Mouse (Mus musculus) kidney, postnatal 0 days (tissue): ENCODE data around the gene Sec16a. TPM values are rescaled to one million over a fixed set of nuclear protein-coding genes. Genes with fewer than 3 reads are reported as not detected.

ENCODE experiments used
- ATAC-seq: fragments of 200-750 bp; cut with Nextera tagmentation; replicated peaks from 2 replicates; pipeline ENCODE4 v1.8.0; 2017; ENCODE audit warnings: low read depth, moderate number of reproducible peaks, moderate TSS enrichment, moderate library complexity; ENCODE audit not compliant: low FRiP score
- DNase-seq: peaks from one replicate; pipeline ENCODE4 v3.0.0-alpha.2; 2016; ENCODE audit warnings: low spot score
- H3K27ac ChIP-seq: fragments of 300-500 bp; sonication (generic); 2 replicates; pipeline ENCODE4 v1.5.1; 2014; ENCODE audit warnings: mild to moderate bottlenecking
- H3K27me3 ChIP-seq: fragments of 300-500 bp; sonication (generic); 2 replicates; pipeline ENCODE4 v1.6.1; 2014; ENCODE audit warnings: low read length, mixed read lengths; ENCODE audit not compliant: insufficient read depth
- H3K36me3 ChIP-seq: fragments of 300-500 bp; sonication (generic); 2 replicates; pipeline ENCODE4 v1.6.1; 2014; ENCODE audit warnings: low read length, mixed read lengths; ENCODE audit not compliant: insufficient read depth
- H3K4me1 ChIP-seq: fragments of 300-500 bp; sonication (generic); replicated peaks from 2 replicates; pipeline ENCODE4 v1.6.1; 2014; ENCODE audit warnings: antibody characterized with exemption, low read length, mixed read lengths; ENCODE audit not compliant: insufficient read depth
- H3K4me2 ChIP-seq: fragments of 300-500 bp; sonication (generic); 2 replicates; pipeline ENCODE4 v1.6.1; 2014; ENCODE audit warnings: mild to moderate bottlenecking, low read length, moderate library complexity, mixed read lengths
- H3K4me3 ChIP-seq: fragments of 300-500 bp; sonication (generic); replicated peaks from 2 replicates; pipeline ENCODE4 v1.5.1; 2014; ENCODE audit warnings: low read depth, low read length
- H3K9ac ChIP-seq: fragments of 300-500 bp; sonication (generic); 2 replicates; pipeline ENCODE4 v1.6.1; 2014; ENCODE audit warnings: low read depth, low read length
- H3K9me3 ChIP-seq: fragments of 300-500 bp; sonication (generic); replicated peaks from 2 replicates; pipeline ENCODE4 v1.6.1; 2016; ENCODE audit warnings: low read length, inconsistent platforms, mixed read lengths
- CTCF ChIP-seq: IDR thresholded peaks from 2 replicates; pipeline ENCODE4 v1.5.1; 2016; ENCODE audit warnings: antibody characterized with exemption, low read depth, mild to moderate bottlenecking, moderate library complexity
- WGBS: fragments of 180-500 bp; shearing (Covaris S2); extraction: QIAGEN DNeasy Blood & Tissue Kit; methylation state at CpG from one replicate; pipeline ENCODE4 v1.1.7; 2014; 5-methylcytosine and 5-hydroxymethylcytosine counted together
- polyA plus RNA-seq: library from polyadenylated mRNA; unstranded; fragments of >200 nt; fragmentation: Nextera tagmentation; extraction: Ambion mirVana; gene quantifications from 2 replicates; pipeline ENCODE4 v1.2.1, GENCODE M21; 2015

Gene Sec16a
- polyA plus RNA-seq, 1 experiment from 2014 or later = 16.6 TPM

DNA sequence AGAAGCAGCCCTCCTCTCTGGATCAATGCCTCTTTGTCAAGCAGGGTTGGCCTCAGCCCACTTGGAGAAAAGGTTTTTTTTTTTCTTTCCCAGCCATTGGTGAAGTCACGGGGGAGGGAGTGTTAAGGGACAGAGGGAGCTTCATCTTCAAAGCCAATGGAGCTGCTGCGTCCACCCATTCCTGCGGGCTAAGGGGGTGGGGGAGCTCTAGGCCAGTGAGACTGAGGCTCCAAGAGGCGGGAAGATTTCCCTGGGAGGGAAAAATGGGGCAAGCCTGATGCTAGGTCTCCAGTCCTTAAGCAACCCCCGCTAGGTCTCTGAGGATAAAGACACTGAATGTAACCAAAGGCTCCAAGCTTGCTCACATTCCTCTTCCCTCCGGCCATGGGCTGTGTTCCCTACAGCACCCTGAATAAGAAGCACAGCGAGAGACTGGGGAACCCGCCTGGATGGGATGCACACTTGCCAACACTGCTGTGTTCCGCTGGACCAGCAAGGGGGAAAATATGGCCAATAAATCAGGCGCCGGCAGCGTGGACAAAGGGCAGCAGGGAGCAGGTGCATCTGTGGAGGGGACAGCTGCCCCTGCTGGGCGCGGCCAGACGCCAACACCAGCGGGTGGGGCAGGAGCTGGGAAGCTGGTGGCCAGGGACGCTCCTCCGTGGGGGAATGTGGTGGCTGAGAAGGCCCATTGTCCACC, 42.5 kb upstream of the Sec16a start:
- DNase-seq = peak; percentile 68
- no peak overlapping the region for H3K4me3 ChIP-seq
- no peaks in the 10 kb centered on the region for H3K9me3 ChIP-seq
- no peak for ATAC-seq
- H3K4me2 ChIP-seq = peak overlapping the region; percentile 24; the same call in 1 of the 2 replicates
- no peak for TF ChIP-seq CTCF
- peaks cover 97% of the 10 kb centered on the region for H3K4me1 ChIP-seq
- peaks cover 11% of the 10 kb centered on the region for H3K36me3 ChIP-seq
- peak overlapping the region; percentile 82 for H3K27ac ChIP-seq
- no peaks in the 10 kb centered on the region for H3K27me3 ChIP-seq
- WGBS = 17% methylated on average over 18 of the region's 18 CpGs
- H3K9ac ChIP-seq = no peak overlapping the region

GRCm38 (mm10) chr2:26486835-26487321, 41.9 kb upstream of the Sec16a start:
- TF ChIP-seq CTCF = no peak
- H3K9me3 ChIP-seq = no peaks in the 10 kb centered on the region
- WGBS = 18% methylated on average over 3 of the region's 3 CpGs
- no peak overlapping the region for H3K9ac ChIP-seq
- no peaks in the 10 kb centered on the region for H3K27me3 ChIP-seq
- ATAC-seq = no peak
- H3K36me3 ChIP-seq = peaks cover 11% of the 10 kb centered on the region
- peak; percentile 58 for DNase-seq
- H3K27ac ChIP-seq = peak overlapping the region; percentile 82
- no peak overlapping the region for H3K4me3 ChIP-seq
- peaks cover 97% of the 10 kb centered on the region for H3K4me1 ChIP-seq
- no peak overlapping the region for H3K4me2 ChIP-seq

- 0 out of 2 replicates have a peak, but pooled peaks have one; percentile 3 for ATAC-seq
- no peak for DNase-seq
- H3K9me3 ChIP-seq = no peaks in the 10 kb centered on the region
- peak overlapping the region; percentile 82 for H3K27ac ChIP-seq
- H3K4me1 ChIP-seq = peaks cover 96% of the 10 kb centered on the region
- H3K4me3 ChIP-seq = no peak overlapping the region
- H3K36me3 ChIP-seq = peaks cover 12% of the 10 kb centered on the region
- TF ChIP-seq CTCF = no peak
- H3K27me3 ChIP-seq = no peaks in the 10 kb centered on the region
- H3K9ac ChIP-seq = no peak overlapping the region
- WGBS = 12% methylated on average over 5 of the region's 5 CpGs
- H3K4me2 ChIP-seq = no peak overlapping the region
Observed at GRCm38 (mm10) chr2:26486264-26486810, 41.3 kb upstream of the Sec16a start.

GRCm38 (mm10) chr2:26485710-26486109, 40.7 kb upstream of the Sec16a start:
- no peak overlapping the region for H3K4me3 ChIP-seq
- H3K4me1 ChIP-seq = peaks cover 90% of the 10 kb centered on the region
- H3K9me3 ChIP-seq = no peaks in the 10 kb centered on the region
- H3K27me3 ChIP-seq = no peaks in the 10 kb centered on the region
- ATAC-seq (no peak), DNase-seq (peak; percentile 54)
- H3K36me3 ChIP-seq = peaks cover 18% of the 10 kb centered on the region
- peak overlapping the region; percentile 82 for H3K27ac ChIP-seq
- WGBS = 27% methylated on average over 7 of the region's 7 CpGs
- no peak for TF ChIP-seq CTCF
- H3K4me2 ChIP-seq = no peak overlapping the region
- H3K9ac ChIP-seq = no peak overlapping the region

DNA sequence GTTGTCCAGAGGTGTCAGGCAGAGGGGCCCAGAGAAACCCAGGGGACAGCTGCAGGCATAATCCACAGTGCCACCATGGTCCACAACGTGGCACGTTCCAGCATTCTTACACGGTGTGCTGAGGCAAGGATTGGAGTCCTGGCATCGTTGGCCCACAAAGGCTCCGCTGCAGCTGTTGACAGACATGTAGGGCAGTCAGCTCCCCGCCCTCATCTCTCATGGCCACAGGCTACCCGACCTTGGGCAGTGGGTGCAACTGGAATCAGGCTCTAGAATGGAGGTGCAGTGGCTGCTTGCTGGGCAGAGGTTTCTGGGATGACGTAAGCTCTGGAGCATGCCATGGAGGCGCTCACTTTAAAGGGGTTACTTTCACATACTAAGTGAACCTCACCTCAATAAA, 40.3 kb upstream of the Sec16a start:
- ATAC-seq = no peak
- Histone ChIP-seq H3K4me3 (no peak overlapping the region), H3K9ac (no peak overlapping the region), H3K9me3 (no peaks in the 10 kb centered on the region), H3K27ac (peak overlapping the region; percentile 82), H3K36me3 (peaks cover 21% of the 10 kb centered on the region), H3K27me3 (no peaks in the 10 kb centered on the region), H3K4me2 (no peak overlapping the region), H3K4me1 (peaks cover 86% of the 10 kb centered on the region)
- no peak for DNase-seq
- WGBS = 70% methylated on average over 9 of the region's 9 CpGs
- no peak for TF ChIP-seq CTCF

DNA sequence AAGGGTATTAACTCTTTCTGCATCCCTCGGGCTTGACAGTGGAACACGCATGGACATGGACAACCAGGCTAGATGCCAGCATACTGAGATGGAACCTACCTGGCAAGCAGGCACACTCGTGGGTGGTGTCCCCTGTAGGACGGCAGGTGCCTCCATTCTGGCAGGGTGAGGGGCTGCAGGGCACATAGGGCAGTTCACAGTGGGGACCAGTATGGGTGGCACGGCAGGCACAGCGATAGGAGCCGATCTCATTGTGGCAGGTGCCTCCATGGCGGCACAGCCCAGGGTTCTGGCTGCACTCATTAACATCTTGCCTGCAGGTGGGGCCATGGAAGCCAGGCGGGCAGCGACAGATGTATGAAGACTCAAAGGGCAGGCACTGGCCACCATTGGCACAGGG, 39.2 kb upstream of the Sec16a start:
- H3K9me3 ChIP-seq = no peaks in the 10 kb centered on the region
- H3K9ac ChIP-seq = no peak overlapping the region
- peaks cover 75% of the 10 kb centered on the region for H3K4me1 ChIP-seq
- H3K4me2 ChIP-seq = no peak overlapping the region
- TF ChIP-seq CTCF = no peak
- H3K27me3 ChIP-seq = no peaks in the 10 kb centered on the region
- no peak for ATAC-seq
- H3K36me3 ChIP-seq = peaks cover 32% of the 10 kb centered on the region
- no peak overlapping the region for H3K4me3 ChIP-seq
- H3K27ac ChIP-seq = peak overlapping the region; percentile 85; the same call in 1 of the 2 replicates
- no peak for DNase-seq
- 72% methylated on average over 10 of the region's 10 CpGs for WGBS
